Comparison of ENCODE assay signal across 16 mouse cellular contexts in genomic region chr1:52465264-52465663, GRCm38 (mm10). TPM values are rescaled to one million over a fixed set of nuclear protein-coding genes. Genes with fewer than 3 reads are reported as not detected.
A peak's percentile ranks its signal among the peaks of the same experiment; 100 is the strongest.
DNase-seq lines count a peak whose midpoint lies in the region; ATAC-seq and TF ChIP-seq lines count a peak whose summit lies in the region.
"Had no signal": no experiment of that assay in that cellular context is flagged by ENCODE, and none has a peak within 500 bp of the region (broad histone marks: within the 10 kb centered on the region; RNA-seq: fewer than 3 reads in every experiment).

No protein-coding gene starts in this region.

- no peak for ATAC-seq in cerebellum, adult (ENCODE audit: insufficient number of reproducible peaks, low FRiP score, low TSS enrichment)
- ATAC-seq: Patski had no signal

- no peak for TF ChIP-seq CTCF in brain, embryonic 14.5 days (IDR thresholded peaks at IDR 0.05; ENCODE audit: borderline replicate concordance, extremely low read depth, insufficient read depth, insufficient read length)

- DNase-seq in layer of hippocampus, adult 18-20 months (ENCODE audit: low spot score in 2 of 2) = peak; percentile 19 to 42
- DNase-seq in layer of hippocampus, postnatal 25 days (ENCODE audit: extremely low spot score in 1 of 2, low spot score in 1 of 2) = no peak
- peak; percentile 53 for DNase-seq in brain, embryonic 14.5 days (ENCODE audit: low read depth)
- DNase-seq in frontal cortex, postnatal 36 days (ENCODE audit: low spot score in 2 of 2) = peak; percentile 61 to 80
- DNase-seq in left cerebral cortex, postnatal 36 days (ENCODE audit: low spot score in 2 of 2) = peak; percentile 62 to 68
- DNase-seq in embryo, embryonic 11 days = no peak
- no peak for DNase-seq in ovary, postnatal 10 days (ENCODE audit: low spot score)
- DNase-seq: adrenal gland, postnatal 36 days; B cell, adult 2 months; cerebellum, adult 11 months; cerebellum, postnatal 25 days; gastrocnemius, postnatal 10 days; kidney, adult 11 months; kidney, postnatal 10 days had no signal

- intact Hi-C loops in left cerebral cortex, postnatal 36 days (cut with DNase I) = no loop called here

- TF ChIP-seq POLR2A in brain, embryonic 14.5 days (IDR thresholded peaks at IDR 0.05; ENCODE audit: borderline replicate concordance, extremely low read depth, insufficient read depth, insufficient read length, poor library complexity, severe bottlenecking) = no peak

RNA-seq across cellular contexts. Expression of gene Nab1, which starts 35.2 kb away (rescaled TPM):
- total RNA-seq in layer of hippocampus, adult 18-20 months (2021) = 10 to 100 TPM; 34.1 to 36.6 TPM
- 10 to 100 TPM; 24.5 TPM for total RNA-seq in layer of hippocampus, postnatal 25 days (2021)
- 8.6 and 11.5 TPM in 2 replicates for polyA plus RNA-seq in brain, embryonic 14.5 days (2012; rRNA removed)
- 10 to 100 TPM; 29.8 to 31.4 TPM for total RNA-seq in left cerebral cortex, postnatal 36 days (2021)

Comparison
In these comparisons a context has a peak if more than half of its experiments do, and no peak if none do; other contexts are left out.
1. DNase-seq: peak in layer of hippocampus, adult 18-20 months (2 of 2), brain, embryonic 14.5 days (single experiment), frontal cortex, postnatal 36 days (2 of 2) and left cerebral cortex, postnatal 36 days (2 of 2); none in layer of hippocampus, postnatal 25 days (0 of 2), embryo, embryonic 11 days (single experiment) and ovary, postnatal 10 days (single experiment).